Mouse (Mus musculus) neural tube, embryonic 14.5 days (tissue): ENCODE results near the gene Lrrc18. TPM values are rescaled to one million over a fixed set of nuclear protein-coding genes. Genes with fewer than 3 reads are reported as not detected.

Experiments used
- ATAC-seq: fragments of 200-750 bp; cut with Nextera tagmentation; 2 replicates; pipeline ENCODE4 v1.8.0; 2017; ENCODE audit warnings: low read depth, mild to moderate bottlenecking, moderate TSS enrichment, moderate library complexity
- H3K27ac ChIP-seq: fragments of 300-500 bp; sonication (generic); 2 replicates; pipeline ENCODE4 v1.5.1; 2014; ENCODE audit warnings: low read depth, mild to moderate bottlenecking, control low read depth, low read length, moderate library complexity, mixed read lengths
- H3K27me3 ChIP-seq: fragments of 300-500 bp; sonication (generic); 2 replicates; pipeline ENCODE4 v1.6.1; 2014; ENCODE audit warnings: low read length; ENCODE audit not compliant: control insufficient read depth, insufficient read depth
- H3K36me3 ChIP-seq: fragments of 300-500 bp; sonication (generic); 2 replicates; pipeline ENCODE4 v1.6.1; 2014; ENCODE audit warnings: low read length, mixed read lengths; ENCODE audit not compliant: control insufficient read depth, insufficient read depth
- H3K4me1 ChIP-seq: fragments of 300-500 bp; sonication (generic); 2 replicates; pipeline ENCODE4 v1.6.1; 2014; ENCODE audit warnings: low read length; ENCODE audit not compliant: control insufficient read depth, insufficient read depth
- H3K4me2 ChIP-seq: fragments of 300-500 bp; sonication (generic); 2 replicates; pipeline ENCODE4 v1.6.1; 2014; ENCODE audit warnings: mild to moderate bottlenecking, low read depth, low read length, control low read depth
- H3K4me3 ChIP-seq: fragments of 300-500 bp; sonication (generic); 2 replicates; pipeline ENCODE4 v1.5.1; 2014; ENCODE audit warnings: low read depth, low read length, control low read depth, mixed read lengths
- H3K9ac ChIP-seq: fragments of 300-500 bp; sonication (generic); replicated peaks from 2 replicates; pipeline ENCODE4 v1.6.1; 2014; ENCODE audit warnings: low read depth, mild to moderate bottlenecking, control low read depth, low read length, mixed read lengths
- H3K9me3 ChIP-seq: fragments of 300-500 bp; sonication (generic); 2 replicates; pipeline ENCODE4 v1.6.1; 2016; ENCODE audit warnings: low read length; ENCODE audit not compliant: control insufficient read depth
- WGBS: fragments of 180-500 bp; shearing (Covaris S2); extraction: QIAGEN DNeasy Blood & Tissue Kit; methylation state at CpG from one replicate; pipeline ENCODE4 v1.1.7; 2014; 5-methylcytosine and 5-hydroxymethylcytosine counted together
- polyA plus RNA-seq: library from polyadenylated mRNA; unstranded; fragments of >200 nt; fragmentation: Nextera tagmentation; extraction: Ambion mirVana; gene quantifications from 2 replicates; pipeline ENCODE4 v1.2.1, GENCODE M21; 2014

Lrrc18 gene
- polyA plus RNA-seq = 0.31 and 0.46 TPM in 2 replicates

DNA sequence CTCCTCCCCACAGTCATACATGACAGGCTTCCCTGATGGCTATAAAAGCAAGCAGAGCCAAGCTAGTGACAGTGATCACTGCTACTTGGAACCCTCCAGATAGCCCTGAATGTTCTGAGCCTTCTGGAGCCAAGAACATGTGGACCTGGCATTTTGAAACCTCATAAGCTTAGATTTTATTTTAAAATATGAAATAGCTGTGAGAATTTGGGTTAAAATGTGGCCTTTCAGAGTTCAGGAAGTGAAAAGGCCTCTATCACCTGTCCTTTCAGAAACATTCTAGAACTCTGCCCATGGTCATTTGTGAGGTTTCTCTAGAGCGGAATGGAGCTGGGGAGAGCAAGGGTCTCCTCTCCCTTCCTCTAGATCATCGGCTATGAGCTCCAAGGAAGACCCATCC lies at the start of gene Lrrc18:
Lrrc18 (plus strand) TSS at position 301 of the 400 bp plus-strand sequence.
- 91% methylated on average over 2 of the region's 2 CpGs for WGBS
- ATAC-seq = no peak

DNA sequence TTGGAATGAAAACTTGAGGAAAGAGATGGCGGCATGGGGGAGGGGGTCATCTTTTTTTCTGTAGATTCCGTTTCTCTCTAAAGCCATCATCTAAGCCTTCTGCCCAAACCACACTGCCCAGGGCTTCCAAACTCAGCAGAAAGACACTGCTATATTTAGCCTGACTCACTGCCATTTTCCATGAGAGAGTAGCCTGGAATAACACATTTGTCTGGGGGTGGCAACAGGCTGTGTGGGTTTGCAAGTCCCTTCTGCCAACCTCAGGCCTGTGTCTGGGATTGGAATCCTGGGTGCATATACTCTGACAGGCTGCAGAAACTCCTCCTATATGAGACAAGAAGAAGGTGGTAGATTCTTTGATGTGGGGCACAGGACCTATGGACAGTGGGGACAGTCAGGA lies 43.7 kb upstream of the Lrrc18 start:
- WGBS = 94% methylated on average over 2 of the region's 2 CpGs
- Histone ChIP-seq H3K27me3 (no peaks in the 10 kb centered on the region), H3K36me3 (no peaks in the 10 kb centered on the region), H3K4me1 (peaks cover 15% of the 10 kb centered on the region; the same call in 1 of the 2 replicates), H3K27ac (no peak overlapping the region), H3K9me3 (no peaks in the 10 kb centered on the region), H3K4me2 (no peak overlapping the region), H3K4me3 (no peak overlapping the region), H3K9ac (no peak overlapping the region)
- ATAC-seq = no peak

More for the DNA sequence above, at the start of gene Lrrc18:
- H3K36me3 ChIP-seq = no peaks in the 10 kb centered on the region
- H3K27ac ChIP-seq = no peak within 1 kb of the TSS
- no peak within 1 kb of the TSS for H3K4me3 ChIP-seq
- no peak within 1 kb of the TSS for H3K4me2 ChIP-seq
- H3K4me1 ChIP-seq = peaks cover 8% of the 10 kb centered on the region; the same call in 1 of the 2 replicates
- H3K9me3 ChIP-seq = no peaks in the 10 kb centered on the region
- H3K27me3 ChIP-seq = no peaks in the 10 kb centered on the region; the same call in 1 of the 2 replicates
- no peak within 1 kb of the TSS for H3K9ac ChIP-seq

GRCm38 (mm10) chr14:32950312-32951301 lies 40.6 kb upstream of the Lrrc18 start:
- H3K4me2 ChIP-seq = peak overlapping the region; percentile 16; the same call in 1 of the 2 replicates
- H3K27me3 ChIP-seq = no peaks in the 10 kb centered on the region
- H3K9me3 ChIP-seq = no peaks in the 10 kb centered on the region
- H3K9ac ChIP-seq = no peak overlapping the region
- no peaks in the 10 kb centered on the region for H3K36me3 ChIP-seq
- peak overlapping the region; percentile 34; the same call in 1 of the 2 replicates for H3K27ac ChIP-seq
- 32% methylated on average over 20 of the region's 20 CpGs for WGBS
- H3K4me1 ChIP-seq = peaks cover 15% of the 10 kb centered on the region; the same call in 1 of the 2 replicates
- peak; percentile 73 for ATAC-seq
- no peak overlapping the region for H3K4me3 ChIP-seq

DNA sequence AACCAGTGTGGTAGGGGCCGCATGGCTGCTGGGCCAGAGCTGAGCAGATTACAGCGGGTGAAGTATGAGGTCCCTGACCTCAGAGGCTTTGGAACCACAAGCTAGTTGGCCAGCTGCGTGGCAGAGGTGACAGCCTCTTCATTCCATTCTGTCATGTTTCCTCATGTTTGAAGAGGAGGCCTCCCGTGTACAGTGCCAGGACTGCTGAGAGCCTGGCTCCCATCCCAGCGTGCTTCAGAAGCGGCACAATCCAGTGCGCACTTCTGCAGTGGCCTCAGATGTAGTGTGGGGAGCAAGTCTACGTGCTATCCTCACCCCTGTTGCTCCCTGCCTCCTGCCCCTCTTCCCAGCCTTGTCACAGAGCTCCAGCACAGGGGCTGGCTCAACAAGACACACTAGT lies 34.7 kb upstream of the Lrrc18 start:
- Histone ChIP-seq H3K9ac (no peak overlapping the region), H3K27ac (no peak overlapping the region), H3K4me1 (0 out of 2 replicates have a peak, but pooled peaks cover 5% of the 10 kb centered on the region), H3K4me2 (no peak overlapping the region), H3K36me3 (no peaks in the 10 kb centered on the region), H3K4me3 (no peak overlapping the region), H3K9me3 (no peaks in the 10 kb centered on the region), H3K27me3 (no peaks in the 10 kb centered on the region)
- WGBS = 73% methylated on average over 8 of the region's 8 CpGs
- no peak for ATAC-seq

GRCm38 (mm10) chr14:32958671-32959070 lies 32.5 kb upstream of the Lrrc18 start:
- no peak overlapping the region for H3K9ac ChIP-seq
- H3K4me2 ChIP-seq = no peak overlapping the region
- H3K9me3 ChIP-seq = no peaks in the 10 kb centered on the region
- no peak overlapping the region for H3K4me3 ChIP-seq
- 57% methylated on average over 8 of the region's 8 CpGs for WGBS
- ATAC-seq = no peak
- 0 out of 2 replicates have a peak, but pooled peaks cover 6% of the 10 kb centered on the region for H3K4me1 ChIP-seq
- no peaks in the 10 kb centered on the region for H3K36me3 ChIP-seq
- H3K27me3 ChIP-seq = no peaks in the 10 kb centered on the region
- no peak overlapping the region for H3K27ac ChIP-seq

DNA sequence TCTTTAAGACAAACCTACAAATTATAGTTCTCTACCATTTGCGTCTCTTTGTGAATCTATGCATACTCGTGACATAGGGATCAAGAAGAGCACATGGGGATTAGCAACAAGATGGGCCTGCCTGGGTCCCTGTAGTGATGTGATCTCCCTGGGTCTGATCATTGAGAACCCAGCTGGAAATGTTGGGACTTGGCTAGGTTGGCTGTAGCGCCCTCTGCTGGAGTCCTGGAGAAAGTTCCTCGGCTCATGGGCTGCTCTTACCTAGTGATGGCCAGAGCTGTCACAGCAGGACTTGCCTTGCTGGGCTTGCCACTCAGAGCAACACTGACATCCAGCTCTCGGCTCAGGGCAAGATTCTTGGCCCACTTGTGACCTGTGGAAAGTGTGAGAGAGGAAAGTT lies 30.7 kb upstream of the Lrrc18 start:
- Histone ChIP-seq H3K27me3 (no peaks in the 10 kb centered on the region), H3K36me3 (no peaks in the 10 kb centered on the region), H3K4me3 (no peak overlapping the region), H3K9ac (no peak overlapping the region), H3K9me3 (no peaks in the 10 kb centered on the region), H3K4me2 (no peak overlapping the region), H3K4me1 (0 out of 2 replicates have a peak, but pooled peaks cover 6% of the 10 kb centered on the region), H3K27ac (peak overlapping the region; percentile 52; the same call in 1 of the 2 replicates)
- peak; percentile 23; the same call in 1 of the 2 replicates for ATAC-seq
- 40% methylated on average over 5 of the region's 5 CpGs for WGBS

- Histone ChIP-seq H3K27me3 (no peaks in the 10 kb centered on the region), H3K36me3 (no peaks in the 10 kb centered on the region), H3K4me1 (0 out of 2 replicates have a peak, but pooled peaks cover 6% of the 10 kb centered on the region), H3K27ac (no peak overlapping the region), H3K9ac (no peak overlapping the region), H3K4me2 (no peak overlapping the region), H3K4me3 (no peak overlapping the region), H3K9me3 (no peaks in the 10 kb centered on the region)
- no peak for ATAC-seq
- 86% methylated on average over 10 of the region's 10 CpGs for WGBS
Measured at GRCm38 (mm10) chr14:32964742-32965141, 26.4 kb upstream of the Lrrc18 start.

- Histone ChIP-seq H3K4me1 (no peaks in the 10 kb centered on the region), H3K36me3 (no peaks in the 10 kb centered on the region), H3K27ac (no peak overlapping the region), H3K4me3 (no peak overlapping the region), H3K9ac (no peak overlapping the region), H3K9me3 (no peaks in the 10 kb centered on the region), H3K27me3 (no peaks in the 10 kb centered on the region), H3K4me2 (no peak overlapping the region)
- 78% methylated on average over 9 of the region's 9 CpGs for WGBS
- no peak for ATAC-seq
Measured at GRCm38 (mm10) chr14:32970700-32971099, 20.5 kb upstream of the Lrrc18 start.
